Mouse (Mus musculus) cortical plate, adult 2 months (tissue): ENCODE results near the gene Slc46a2.

Experiments used
- CTCF ChIP-seq: fragments of 200-500 bp; IDR thresholded peaks from 2 replicates; pipeline ENCODE4 v1.5.1; 2011; ENCODE audit warnings: mild to moderate bottlenecking, control low read depth, low read length; ENCODE audit not compliant: insufficient read depth; ENCODE audit errors: extremely low read depth
- POLR2A ChIP-seq: fragments of 200-500 bp; IDR thresholded peaks from 2 replicates; pipeline ENCODE4 v1.6.1; 2011; ENCODE audit warnings: mild to moderate bottlenecking, low read length, control low read depth; ENCODE audit not compliant: insufficient read depth; ENCODE audit errors: extremely low read depth

DNA sequence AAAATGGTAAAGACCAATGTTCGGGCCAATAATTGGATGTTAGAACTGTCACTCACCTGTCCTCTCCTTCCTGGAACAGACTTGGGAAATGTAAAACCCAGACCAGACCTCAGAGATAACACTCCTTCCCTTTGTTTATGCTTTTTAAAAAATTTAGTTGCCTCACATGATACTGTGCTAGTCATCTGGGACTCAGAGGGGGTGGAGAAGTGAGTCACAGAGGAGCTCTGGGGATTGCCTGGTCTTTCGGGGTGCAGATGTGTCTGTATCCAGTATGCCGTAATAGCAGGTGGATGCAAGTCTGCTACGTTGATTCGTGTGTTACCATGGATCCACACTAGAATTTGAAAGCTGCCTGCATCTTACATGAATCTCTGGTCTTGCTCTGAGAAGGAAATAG is 22.1 kb downstream of the Slc46a2 start:
- no peak for TF ChIP-seq CTCF
- no peak for TF ChIP-seq POLR2A
